8 mouse cellular contexts compared by ENCODE assay signal in genomic region chr17:31636277-31636941, GRCm38 (mm10). TPM values are rescaled to one million over a fixed set of nuclear protein-coding genes. Genes with fewer than 3 reads are reported as not detected.
A peak's percentile ranks its signal among the peaks of the same experiment; 100 is the strongest.
DNase-seq lines count a peak whose midpoint lies in the region; ATAC-seq lines count a peak whose summit lies in the region.

No protein-coding gene starts in this region.

- peak overlapping the region; percentile 47 for H3K4me3 ChIP-seq in kidney, embryonic 14.5 days (ENCODE audit: low read length)
- peak overlapping the region; percentile 58 for H3K4me3 ChIP-seq in hindbrain, embryonic 15.5 days
- H3K4me3 ChIP-seq in midbrain, embryonic 16.5 days (ENCODE audit: low read depth, low read length), result peak overlapping the region; percentile 47

- peak overlapping the region; percentile 97 for H3K4me2 ChIP-seq in kidney, embryonic 14.5 days (replicated peaks; ENCODE audit: low read depth, low read length)
- H3K4me2 ChIP-seq in hindbrain, embryonic 15.5 days, result peak overlapping the region; percentile 98
- peak overlapping the region; percentile 98 for H3K4me2 ChIP-seq in midbrain, embryonic 16.5 days (ENCODE audit: low read length)

- ATAC-seq in kidney, embryonic 14.5 days (ENCODE audit: low FRiP score, low TSS enrichment), result 0 out of 2 replicates have a peak, but pooled peaks have one; percentile 14
- ATAC-seq in hindbrain, embryonic 15.5 days (ENCODE audit: low FRiP score, low read depth), result no peak; the same call in 1 of the 2 replicates
- ATAC-seq in midbrain, embryonic 16.5 days, result peak; percentile 47; the same call in 1 of the 2 replicates

- peaks cover 11% of the 10 kb centered on the region for H3K27me3 ChIP-seq in kidney, embryonic 14.5 days (ENCODE audit: control insufficient read depth, insufficient read depth, low read length)
- H3K27me3 ChIP-seq in hindbrain, embryonic 15.5 days, result peaks cover 15% of the 10 kb centered on the region
- H3K27me3 ChIP-seq in midbrain, embryonic 16.5 days (ENCODE audit: control insufficient read depth, insufficient read depth, low read depth, low read length), result peaks cover 9% of the 10 kb centered on the region

- H3K36me3 ChIP-seq in kidney, embryonic 14.5 days (ENCODE audit: control insufficient read depth, insufficient read depth, low read length), result no peaks in the 10 kb centered on the region
- no peaks in the 10 kb centered on the region for H3K36me3 ChIP-seq in hindbrain, embryonic 15.5 days
- H3K36me3 ChIP-seq in midbrain, embryonic 16.5 days (ENCODE audit: control insufficient read depth, insufficient read depth, low read length), result no peaks in the 10 kb centered on the region

- WGBS in kidney, embryonic 14.5 days, result 4% methylated on average over 45 of the region's 45 CpGs
- WGBS in hindbrain, embryonic 15.5 days, result 5% methylated on average over 45 of the region's 45 CpGs
- WGBS in midbrain, embryonic 16.5 days, result 5% methylated on average over 44 of the region's 45 CpGs

- 0 out of 2 replicates have a peak, but pooled peaks cover 4% of the 10 kb centered on the region for H3K4me1 ChIP-seq in kidney, embryonic 14.5 days (ENCODE audit: control insufficient read depth, insufficient read depth, low read length)
- H3K4me1 ChIP-seq in hindbrain, embryonic 15.5 days (replicated peaks), result peaks cover 20% of the 10 kb centered on the region
- peaks cover 9% of the 10 kb centered on the region; the same call in 1 of the 2 replicates for H3K4me1 ChIP-seq in midbrain, embryonic 16.5 days (ENCODE audit: control insufficient read depth, insufficient read depth, low read length)

- H3K27ac ChIP-seq in kidney, embryonic 14.5 days (ENCODE audit: low read depth, low read length), result no peak overlapping the region
- H3K27ac ChIP-seq in hindbrain, embryonic 15.5 days (replicated peaks), result peak overlapping the region; percentile 50
- H3K27ac ChIP-seq in midbrain, embryonic 16.5 days (ENCODE audit: low read length), result no peak overlapping the region

- DNase-seq in kidney, adult 11 months, result no peak
- peak; percentile 16 for DNase-seq in embryo, embryonic 11 days
- DNase-seq in thymus, postnatal 14 days, result no peak
- no peak for DNase-seq in adipocyte (ENCODE audit: low spot score)
- DNase-seq in cerebellum, adult 11 months, result no peak

- no peaks in the 10 kb centered on the region for H3K9me3 ChIP-seq in kidney, embryonic 14.5 days (ENCODE audit: control insufficient read depth, low read length)
- H3K9me3 ChIP-seq in hindbrain, embryonic 15.5 days, result no peaks in the 10 kb centered on the region
- H3K9me3 ChIP-seq in midbrain, embryonic 16.5 days (replicated peaks; ENCODE audit: control insufficient read depth, low read length, poor library complexity, severe bottlenecking), result no peaks in the 10 kb centered on the region

- H3K9ac ChIP-seq in kidney, embryonic 14.5 days (ENCODE audit: low read depth, low read length), result peak overlapping the region; percentile 59
- H3K9ac ChIP-seq in hindbrain, embryonic 15.5 days, result peak overlapping the region; percentile 42
- H3K9ac ChIP-seq in midbrain, embryonic 16.5 days (ENCODE audit: low read depth, low read length), result peak overlapping the region; percentile 60

RNA-seq across cellular contexts. Expression of gene Cbs, which starts 0.6 kb away (rescaled TPM):
- polyA plus RNA-seq in kidney, embryonic 14.5 days (2014; fragmentation: Nextera tagmentation; extraction: Ambion mirVana), result 2.1 and 2.7 TPM in 2 replicates
- 8.9 TPM in 2 replicates for polyA plus RNA-seq in hindbrain, embryonic 15.5 days (2015; fragmentation: Nextera tagmentation; extraction: Ambion mirVana)
- polyA plus RNA-seq in midbrain, embryonic 16.5 days (2015; fragmentation: Nextera tagmentation; extraction: Ambion mirVana), result 4.9 and 8.9 TPM in 2 replicates

RNA-seq across cellular contexts. Expression of gene U2af1, which starts 22.3 kb away (rescaled TPM):
- polyA plus RNA-seq in kidney, embryonic 14.5 days (2014; fragmentation: Nextera tagmentation; extraction: Ambion mirVana), result 195 and 380 TPM in 2 replicates
- 196 and 202 TPM in 2 replicates for polyA plus RNA-seq in hindbrain, embryonic 15.5 days (2015; fragmentation: Nextera tagmentation; extraction: Ambion mirVana)
- 194 and 198 TPM in 2 replicates for polyA plus RNA-seq in midbrain, embryonic 16.5 days (2015; fragmentation: Nextera tagmentation; extraction: Ambion mirVana)

RNA-seq across cellular contexts. Expression of gene Cryaa, which starts 41.2 kb away (rescaled TPM):
- polyA plus RNA-seq in kidney, embryonic 14.5 days (2014; fragmentation: Nextera tagmentation; extraction: Ambion mirVana), result not detected in 2 replicates
- 0.49 and 0.50 TPM in 2 replicates for polyA plus RNA-seq in hindbrain, embryonic 15.5 days (2015; fragmentation: Nextera tagmentation; extraction: Ambion mirVana)
- polyA plus RNA-seq in midbrain, embryonic 16.5 days (2015; fragmentation: Nextera tagmentation; extraction: Ambion mirVana), result 0.25 TPM in 1 of 2 replicates, not detected in the other
